Mouse (Mus musculus) myocyte (in vitro differentiated cells): Measurements from ENCODE around the gene Kif5c. TPM values are rescaled to one million over a fixed set of nuclear protein-coding genes. Genes with fewer than 3 reads are reported as not detected.

Experiments
- H3K27me3 ChIP-seq: one replicate; pipeline ENCODE4 v1.6.1; 2011; ENCODE audit not compliant: control insufficient read depth, insufficient read depth, insufficient read length
- H3K36me3 ChIP-seq: one replicate; pipeline ENCODE4 v1.6.1; 2011; ENCODE audit not compliant: control insufficient read depth, insufficient read depth
- H3K4me2 ChIP-seq: one replicate; pipeline ENCODE4 v1.6.1; 2011; ENCODE audit warnings: low read depth, control low read depth
- H3K4me3 ChIP-seq: one replicate; pipeline ENCODE4 v1.5.1; 2011; ENCODE audit warnings: mild to moderate bottlenecking, control low read depth, moderate library complexity
- H3K79me2 ChIP-seq: one replicate; pipeline ENCODE4 v1.6.1; 2011; ENCODE audit not compliant: control insufficient read depth, insufficient read depth
- H3ac ChIP-seq: one replicate; pipeline ENCODE4 v1.6.1; 2011; ENCODE audit not compliant: control insufficient read depth, insufficient read length
- CEBPB ChIP-seq: IDR thresholded peaks from 2 replicates; pipeline ENCODE4 v1.6.1; 2011; ENCODE audit warnings: mild to moderate bottlenecking, moderate library complexity; ENCODE audit not compliant: poor library complexity, insufficient read depth, severe bottlenecking
- E2F4 ChIP-seq: IDR thresholded peaks from one replicate; pipeline ENCODE4 v1.6.1; 2011; ENCODE audit warnings: mild to moderate bottlenecking, control low read depth, moderate library complexity; ENCODE audit not compliant: insufficient read depth
- MAX ChIP-seq: IDR thresholded peaks from one replicate; pipeline ENCODE4 v1.6.1; 2011; ENCODE audit warnings: low read depth, mild to moderate bottlenecking, control low read depth
- MYOD1 ChIP-seq, 3 experiments: IDR thresholded peaks; one replicate each; pipeline ENCODE4 v1.6.1; 2011; ENCODE audit warnings: control low read depth in 2 of 3, low read depth in 2 of 3, mild to moderate bottlenecking in 2 of 3, moderate library complexity in 1 of 3; ENCODE audit not compliant: insufficient read length in 2 of 3, control insufficient read depth in 1 of 3
- MYOG ChIP-seq, 3 experiments: IDR thresholded peaks; one replicate each; pipeline ENCODE4 v1.6.1; 2011; ENCODE audit warnings: control low read depth in 2 of 3, low read depth in 2 of 3, mild to moderate bottlenecking in 2 of 3; ENCODE audit not compliant: insufficient read length in 2 of 3, control insufficient read depth in 1 of 3, insufficient read depth in 1 of 3
- POLR2A ChIP-seq: IDR thresholded peaks from one replicate; pipeline ENCODE4 v1.6.1; 2011; ENCODE audit warnings: low read depth, mild to moderate bottlenecking, control low read depth, moderate library complexity; ENCODE audit not compliant: insufficient read length
- POLR2AphosphoS2 ChIP-seq: IDR thresholded peaks from one replicate; pipeline ENCODE4 v1.6.1; 2011; ENCODE audit warnings: low read depth, control low read depth; ENCODE audit not compliant: insufficient read length
- REST ChIP-seq: IDR thresholded peaks from one replicate; pipeline ENCODE4 v1.6.1; 2011; ENCODE audit warnings: mild to moderate bottlenecking, control low read depth, moderate library complexity; ENCODE audit not compliant: insufficient read depth, insufficient read length
- SRF ChIP-seq: IDR thresholded peaks from one replicate; pipeline ENCODE4 v1.6.1; 2011; ENCODE audit warnings: low read depth; ENCODE audit not compliant: control insufficient read depth, insufficient read length
- TCF12 ChIP-seq: IDR thresholded peaks from one replicate; pipeline ENCODE4 v1.6.1; 2011; ENCODE audit warnings: mild to moderate bottlenecking, control low read depth; ENCODE audit not compliant: poor library complexity, insufficient read depth, severe bottlenecking
- TCF3 ChIP-seq: IDR thresholded peaks from one replicate; pipeline ENCODE4 v1.6.1; 2011; ENCODE audit warnings: low read depth, control low read depth; ENCODE audit not compliant: insufficient read length
- USF1 ChIP-seq: IDR thresholded peaks from one replicate; pipeline ENCODE4 v1.6.1; 2011; ENCODE audit warnings: low read depth, mild to moderate bottlenecking, control low read depth, moderate library complexity
- polyA plus RNA-seq: library from polyadenylated mRNA; unstranded; fragments of >200 nt; fragmentation: generic; extraction: Trizol; gene quantifications from one replicate; pipeline ENCODE4 v1.2.1, GENCODE M21; 2012; ENCODE audit warnings: missing spikeins

Kif5c gene
- polyA plus RNA-seq, 1 experiment = 6.2 TPM

DNA sequence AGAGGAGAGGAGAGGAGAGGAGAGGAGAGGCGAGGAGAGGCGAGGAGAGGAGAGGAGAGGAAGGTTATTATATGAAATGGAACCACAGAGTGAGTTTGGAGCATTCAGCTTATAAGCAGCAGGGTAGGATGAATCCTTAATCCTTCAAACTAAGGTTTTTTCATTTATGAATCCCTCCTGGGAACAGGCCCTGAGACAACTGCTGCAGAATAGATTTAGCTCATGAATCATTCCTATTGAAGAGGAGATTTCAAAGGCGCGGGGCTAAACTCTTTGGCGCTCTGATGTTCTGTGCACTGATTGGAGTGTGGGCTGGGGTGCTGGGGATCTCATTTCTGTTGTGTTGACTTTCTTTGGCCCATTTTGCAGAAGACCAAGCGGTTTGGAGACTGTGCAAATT, 63.7 kb downstream of the Kif5c start:
- TF ChIP-seq MYOD1 (IDR thresholded peaks at IDR 0.05; ENCODE audit: control insufficient read depth in 1 of 3, insufficient read length in 2 of 3, low read depth in 2 of 3) (no peak), POLR2A (no peak), SRF (no peak), MYOG (IDR thresholded peaks at IDR 0.05; ENCODE audit: control insufficient read depth in 1 of 3, insufficient read depth in 1 of 3, insufficient read length in 2 of 3, low read depth in 2 of 3) (no peak), E2F4 (no peak), USF1 (no peak), TCF12 (no peak), TCF3 (no peak), MAX (no peak)
- no peaks in the 10 kb centered on the region for H3K36me3 ChIP-seq
- H3ac ChIP-seq = no peak overlapping the region
- no peaks in the 10 kb centered on the region for H3K79me2 ChIP-seq
- no peak overlapping the region for H3K4me2 ChIP-seq
- no peak overlapping the region for H3K4me3 ChIP-seq
- no peaks in the 10 kb centered on the region for H3K27me3 ChIP-seq

DNA sequence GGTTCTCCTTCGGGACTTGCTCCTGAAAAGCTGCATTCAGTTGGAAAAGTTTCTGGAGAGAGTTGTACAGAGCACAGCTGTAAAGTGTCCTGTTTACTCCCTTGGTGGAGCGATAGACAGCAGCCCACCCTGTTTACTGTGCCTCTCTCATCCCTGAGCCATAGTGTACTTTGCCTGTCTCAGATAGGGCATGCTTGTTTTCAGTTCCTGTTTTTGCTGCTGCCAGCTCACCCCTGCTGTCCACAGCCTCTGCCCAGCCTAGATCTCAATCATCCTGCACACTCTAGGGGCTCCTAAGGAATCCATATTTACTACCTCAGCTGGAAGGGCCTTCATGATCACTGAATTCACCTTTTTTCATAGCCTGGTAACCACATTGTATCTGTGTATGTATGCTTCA, 65.7 kb downstream of the Kif5c start:
- no peaks in the 10 kb centered on the region for H3K27me3 ChIP-seq
- H3K4me3 ChIP-seq = no peak overlapping the region
- TF ChIP-seq SRF (no peak), POLR2AphosphoS2 (no peak), USF1 (no peak), MAX (no peak), MYOG (IDR thresholded peaks at IDR 0.05; ENCODE audit: control insufficient read depth in 1 of 3, insufficient read depth in 1 of 3, insufficient read length in 2 of 3, low read depth in 2 of 3) (no peak), CEBPB (no peak), MYOD1 (IDR thresholded peaks at IDR 0.05; ENCODE audit: control insufficient read depth in 1 of 3, insufficient read length in 2 of 3, low read depth in 2 of 3) (no peak)

DNA sequence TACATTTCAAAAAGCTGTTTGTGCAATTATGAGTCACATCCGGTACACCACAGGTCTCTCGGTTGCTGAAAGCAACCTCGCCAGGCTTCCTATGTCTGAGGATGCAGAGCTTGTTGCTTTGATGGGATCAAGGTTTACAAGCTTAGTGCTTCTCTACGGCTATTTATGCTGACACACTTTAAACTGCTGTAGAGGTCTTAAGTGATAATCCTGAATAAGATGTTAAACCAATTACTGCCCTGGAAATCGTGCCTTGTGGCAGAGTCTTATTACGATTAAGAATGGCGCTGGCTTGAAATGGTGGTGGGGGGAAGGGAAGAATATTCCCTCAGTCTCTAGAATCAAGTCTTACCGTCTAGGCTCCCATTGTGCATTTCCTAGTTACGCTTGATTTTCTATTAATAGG, 71.3 kb downstream of the Kif5c start:
- H3K36me3 ChIP-seq = no peaks in the 10 kb centered on the region
- H3ac ChIP-seq = no peak overlapping the region
- no peaks in the 10 kb centered on the region for H3K27me3 ChIP-seq
- no peak overlapping the region for H3K4me2 ChIP-seq
- TF ChIP-seq E2F4 = no peak
- TF ChIP-seq MAX = no peak
- no peak for TF ChIP-seq TCF12
- TF ChIP-seq SRF = no peak
- no peak for TF ChIP-seq POLR2A
- no peak for TF ChIP-seq MYOD1 (IDR thresholded peaks at IDR 0.05; ENCODE audit: control insufficient read depth in 1 of 3, insufficient read length in 2 of 3, low read depth in 2 of 3)
- no peak for TF ChIP-seq CEBPB
- no peak for TF ChIP-seq REST
- TF ChIP-seq TCF3 = no peak
- H3K4me3 ChIP-seq = no peak overlapping the region
- H3K79me2 ChIP-seq = no peaks in the 10 kb centered on the region

More for the DNA sequence above, 65.7 kb downstream of the Kif5c start:
- Histone ChIP-seq H3K4me2 (no peak overlapping the region), H3K36me3 (no peaks in the 10 kb centered on the region), H3ac (no peak overlapping the region), H3K79me2 (no peaks in the 10 kb centered on the region)

DNA sequence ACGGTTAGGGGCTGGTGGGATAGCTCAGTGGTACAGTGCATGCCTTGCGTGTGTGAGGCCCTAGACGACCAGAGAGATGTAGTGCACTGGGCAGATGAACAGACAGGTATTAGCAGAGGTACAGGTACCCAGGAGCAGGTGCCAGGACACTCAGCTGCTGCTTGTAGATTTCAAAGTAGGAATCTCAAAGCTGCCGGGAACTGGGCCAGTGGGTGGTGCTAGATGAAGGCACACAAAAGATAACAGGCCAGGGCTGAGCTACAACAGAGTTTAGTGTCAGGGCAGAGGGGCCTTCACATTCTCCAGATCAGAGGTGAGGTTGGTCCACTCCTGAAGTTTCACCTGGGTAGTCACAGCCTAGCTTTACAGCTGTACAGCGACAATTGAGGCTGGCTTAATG, 72.3 kb downstream of the Kif5c start:
- no peak overlapping the region for H3K4me3 ChIP-seq
- no peak overlapping the region for H3ac ChIP-seq
- no peaks in the 10 kb centered on the region for H3K79me2 ChIP-seq
- no peaks in the 10 kb centered on the region for H3K36me3 ChIP-seq
- H3K27me3 ChIP-seq = no peaks in the 10 kb centered on the region
- H3K4me2 ChIP-seq = no peak overlapping the region
- TF ChIP-seq TCF12 (no peak), MYOD1 (IDR thresholded peaks at IDR 0.05; ENCODE audit: control insufficient read depth in 1 of 3, insufficient read length in 2 of 3, low read depth in 2 of 3) (no peak), POLR2AphosphoS2 (no peak), REST (no peak), E2F4 (no peak), CEBPB (no peak), MAX (no peak), POLR2A (no peak), TCF3 (no peak), SRF (no peak), USF1 (no peak)

DNA sequence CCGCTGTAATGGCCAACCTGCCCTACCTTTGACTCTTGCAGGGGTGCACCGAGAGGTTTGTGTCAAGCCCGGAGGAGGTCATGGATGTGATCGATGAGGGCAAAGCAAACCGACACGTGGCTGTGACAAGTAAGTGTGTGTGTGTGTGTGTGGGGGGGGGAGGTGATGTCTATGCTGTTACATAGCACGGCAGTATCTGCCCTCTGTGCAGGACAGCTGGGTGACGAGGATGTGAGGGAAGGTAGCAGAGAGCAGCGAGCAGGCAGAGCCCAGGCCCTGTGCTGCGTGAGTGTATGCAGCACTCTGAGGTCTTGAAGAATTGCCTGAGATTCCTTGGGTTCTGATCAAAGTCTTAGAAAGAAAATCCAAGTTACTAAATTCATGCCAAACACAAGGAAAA, 75.6 kb downstream of the Kif5c start:
- no peaks in the 10 kb centered on the region for H3K27me3 ChIP-seq
- H3K79me2 ChIP-seq = no peaks in the 10 kb centered on the region
- TF ChIP-seq SRF = no peak
- TF ChIP-seq MYOG (IDR thresholded peaks at IDR 0.05; ENCODE audit: control insufficient read depth in 1 of 3, insufficient read depth in 1 of 3, insufficient read length in 2 of 3, low read depth in 2 of 3) = no peak
- no peak for TF ChIP-seq MAX
- no peak for TF ChIP-seq TCF12
- no peak for TF ChIP-seq USF1
- no peak for TF ChIP-seq REST
- H3K36me3 ChIP-seq = no peaks in the 10 kb centered on the region
- no peak overlapping the region for H3ac ChIP-seq
- no peak overlapping the region for H3K4me3 ChIP-seq
- no peak overlapping the region for H3K4me2 ChIP-seq
